Mouse (Mus musculus) right cerebral cortex, postnatal 10 days (tissue): ENCODE measurements at regions not wholly inside any gene's neighbourhood (a gene's known extent, or its start where the extent isn't known, plus 50 kb on each side); places are given as distances from the start of the nearest gene placed in this dataset.

Source experiments
- DNase-seq, 2 experiments: peaks; one replicate each; pipeline ENCODE4 v3.0.0; 2021; ENCODE audit warnings: low spot score in 2 of 2

GRCm38 (mm10) chr6:84514623-84515022 is 79.1 kb downstream of the Cyp26b1 start:
- DNase-seq = no peak

- DNase-seq = no peak
These were observed 85.1 kb downstream of the Cyp26b1 start for GRCm38 (mm10) chr6:84508598-84508997.

GRCm38 (mm10) chr6:84506675-84507074 is 87.0 kb downstream of the Cyp26b1 start:
- no peak for DNase-seq

GRCm38 (mm10) chr6:84500255-84500886 is 93.3 kb downstream of the Cyp26b1 start:
- no peak for DNase-seq

- DNase-seq = no peak
These were observed 95.6 kb downstream of the Cyp26b1 start for GRCm38 (mm10) chr6:84498076-84498475.

GRCm38 (mm10) chr6:84493676-84494075 is 100.0 kb downstream of the Cyp26b1 start:
- DNase-seq = no peak

- DNase-seq = no peak
These were observed 100.5 kb downstream of the Cyp26b1 start for GRCm38 (mm10) chr6:84493169-84493568.

- DNase-seq = no peak
These were observed 101.1 kb downstream of the Cyp26b1 start for GRCm38 (mm10) chr6:84492594-84492993.

- no peak for DNase-seq
These were observed 102.6 kb downstream of the Cyp26b1 start for GRCm38 (mm10) chr6:84491106-84491505.

GRCm38 (mm10) chr6:84481205-84481604 is 112.5 kb downstream of the Cyp26b1 start:
- no peak for DNase-seq

GRCm38 (mm10) chr6:84477072-84477471 is 116.6 kb downstream of the Cyp26b1 start:
- no peak for DNase-seq

GRCm38 (mm10) chr6:84476466-84476865 is 117.2 kb downstream of the Cyp26b1 start:
- DNase-seq = peak; percentile 36 to 37

- no peak for DNase-seq
These were observed 118.9 kb downstream of the Cyp26b1 start for GRCm38 (mm10) chr6:84474835-84475234.

- no peak for DNase-seq
These were observed 120.5 kb downstream of the Cyp26b1 start for GRCm38 (mm10) chr6:84473171-84473570.

- no peak for DNase-seq
These were observed 121.4 kb downstream of the Cyp26b1 start for GRCm38 (mm10) chr6:84472287-84472686.

- DNase-seq = no peak
These were observed 126.4 kb downstream of the Cyp26b1 start for GRCm38 (mm10) chr6:84467319-84467718.

GRCm38 (mm10) chr6:84466223-84466622 is 127.5 kb downstream of the Cyp26b1 start:
- peak; percentile 46 to 76 for DNase-seq

- DNase-seq = no peak
These were observed 128.1 kb downstream of the Cyp26b1 start for GRCm38 (mm10) chr6:84465596-84465995.

- no peak for DNase-seq
These were observed 129.9 kb downstream of the Cyp26b1 start for GRCm38 (mm10) chr6:84463592-84464367.

GRCm38 (mm10) chr6:84456803-84457202 is 136.9 kb downstream of the Cyp26b1 start:
- DNase-seq = no peak

GRCm38 (mm10) chr6:84445093-84445492 is 148.6 kb downstream of the Cyp26b1 start:
- peak in 1 of 2 experiments; percentile 65 for DNase-seq

GRCm38 (mm10) chr6:84442667-84443066 is 151.0 kb downstream of the Cyp26b1 start:
- peak in 1 of 2 experiments; percentile 60 for DNase-seq
